Mouse (Mus musculus): ENCODE results near the gene Aadacl2. TPM values are rescaled to one million over a fixed set of nuclear protein-coding genes. Genes with fewer than 3 reads are reported as not detected.

Gene Aadacl2
- not detected in 2 replicates for polyA plus RNA-seq (2016; fragmentation: Nextera tagmentation; extraction: Ambion mirVana)

- H3K4me2 ChIP-seq, result no peak within 1 kb of the TSS
- ATAC-seq, result no peak
- no peaks in the 10 kb centered on the region for H3K9me3 ChIP-seq (replicated peaks)
- no peak within 1 kb of the TSS for H3K9ac ChIP-seq
- no peak within 1 kb of the TSS for H3K4me3 ChIP-seq
- 53% methylated on average over 1 of the region's 1 CpGs for WGBS (ENCODE audit: insufficient replicate concordance)
- no peaks in the 10 kb centered on the region for H3K4me1 ChIP-seq
- H3K27me3 ChIP-seq (replicated peaks), result no peaks in the 10 kb centered on the region
- no peak within 1 kb of the TSS for H3K27ac ChIP-seq
- no peaks in the 10 kb centered on the region for H3K36me3 ChIP-seq
Observed at GRCm38 (mm10) chr3:60006443-60006842, at the start of gene Aadacl2. Gene Aadacl2 (plus strand): TSS chr3:60006743.

GRCm38 (mm10) chr3:59970891-59971290 lies 35.7 kb upstream of the Aadacl2 start:
- Histone ChIP-seq H3K9me3 (replicated peaks) (no peaks in the 10 kb centered on the region), H3K4me2 (no peak overlapping the region), H3K36me3 (no peaks in the 10 kb centered on the region), H3K4me3 (no peak overlapping the region), H3K4me1 (no peaks in the 10 kb centered on the region), H3K27ac (no peak overlapping the region), H3K9ac (no peak overlapping the region), H3K27me3 (replicated peaks) (no peaks in the 10 kb centered on the region)
- WGBS (ENCODE audit: insufficient replicate concordance), result 74% methylated on average over 5 of the region's 5 CpGs
- ATAC-seq, result no peak

GRCm38 (mm10) chr3:59974591-59974990 lies 32.0 kb upstream of the Aadacl2 start:
- Histone ChIP-seq H3K4me2 (no peak overlapping the region), H3K27me3 (replicated peaks) (no peaks in the 10 kb centered on the region), H3K27ac (no peak overlapping the region), H3K4me3 (no peak overlapping the region), H3K4me1 (no peaks in the 10 kb centered on the region), H3K9me3 (replicated peaks) (no peaks in the 10 kb centered on the region), H3K9ac (no peak overlapping the region), H3K36me3 (no peaks in the 10 kb centered on the region)
- no peak for ATAC-seq

GRCm38 (mm10) chr3:60003622-60004021 lies 2.9 kb upstream of the Aadacl2 start:
- no peaks in the 10 kb centered on the region for H3K36me3 ChIP-seq
- ATAC-seq, result no peak
- no peaks in the 10 kb centered on the region for H3K27me3 ChIP-seq (replicated peaks)
- no peaks in the 10 kb centered on the region for H3K9me3 ChIP-seq (replicated peaks)
- no peak overlapping the region for H3K27ac ChIP-seq
- H3K4me2 ChIP-seq, result no peak overlapping the region
- no peaks in the 10 kb centered on the region for H3K4me1 ChIP-seq
- no peak overlapping the region for H3K4me3 ChIP-seq
- no peak overlapping the region for H3K9ac ChIP-seq

- Histone ChIP-seq H3K9me3 (replicated peaks) (no peaks in the 10 kb centered on the region), H3K27ac (no peak within 1 kb of the TSS), H3K9ac (no peak within 1 kb of the TSS), H3K4me3 (no peak within 1 kb of the TSS), H3K36me3 (no peaks in the 10 kb centered on the region), H3K4me1 (no peaks in the 10 kb centered on the region), H3K27me3 (replicated peaks) (no peaks in the 10 kb centered on the region), H3K4me2 (no peak within 1 kb of the TSS)
- 55% methylated on average over 1 of the region's 1 CpGs for WGBS (ENCODE audit: insufficient replicate concordance)
- ATAC-seq, result no peak
Observed at GRCm38 (mm10) chr3:60025417-60025816, 18.9 kb downstream of the Aadacl2 start, which contains the start of gene Aadac. Gene Aadac (plus strand): TSS chr3:60025717.

- H3K4me3 ChIP-seq, result peak overlapping the region; percentile 13; the same call in 1 of the 2 replicates
- no peak for ATAC-seq
Observed at GRCm38 (mm10) chr3:60031511-60031910, 25.0 kb downstream of the Aadacl2 start.

GRCm38 (mm10) chr3:60046221-60046913 lies 39.8 kb downstream of the Aadacl2 start:
- Histone ChIP-seq H3K36me3 (no peaks in the 10 kb centered on the region), H3K4me2 (no peak overlapping the region), H3K9me3 (replicated peaks) (no peaks in the 10 kb centered on the region), H3K27me3 (replicated peaks) (no peaks in the 10 kb centered on the region), H3K9ac (no peak overlapping the region), H3K4me1 (no peaks in the 10 kb centered on the region), H3K27ac (no peak overlapping the region), H3K4me3 (no peak overlapping the region)
- no peak for ATAC-seq
- WGBS (ENCODE audit: insufficient replicate concordance), result 68% methylated on average over 3 of the region's 3 CpGs

More at GRCm38 (mm10) chr3:60031511-60031910, 25.0 kb downstream of the Aadacl2 start:
- WGBS (ENCODE audit: insufficient replicate concordance), result 64% methylated on average over 4 of the region's 4 CpGs
- Histone ChIP-seq H3K36me3 (no peaks in the 10 kb centered on the region), H3K9ac (no peak overlapping the region), H3K9me3 (replicated peaks) (no peaks in the 10 kb centered on the region), H3K27me3 (replicated peaks) (no peaks in the 10 kb centered on the region), H3K27ac (no peak overlapping the region), H3K4me2 (no peak overlapping the region), H3K4me1 (no peaks in the 10 kb centered on the region)

GRCm38 (mm10) chr3:60053231-60053927 lies 46.8 kb downstream of the Aadacl2 start:
- Histone ChIP-seq H3K4me2 (no peak overlapping the region), H3K27me3 (replicated peaks) (no peaks in the 10 kb centered on the region), H3K9me3 (replicated peaks) (no peaks in the 10 kb centered on the region), H3K4me3 (no peak overlapping the region), H3K4me1 (no peaks in the 10 kb centered on the region), H3K36me3 (no peaks in the 10 kb centered on the region), H3K9ac (no peak overlapping the region), H3K27ac (no peak overlapping the region)
- ATAC-seq, result no peak
- 48% methylated on average over 3 of the region's 3 CpGs for WGBS (ENCODE audit: insufficient replicate concordance)

- H3K27ac ChIP-seq, result no peak overlapping the region
- no peaks in the 10 kb centered on the region for H3K9me3 ChIP-seq (replicated peaks)
- no peak overlapping the region for H3K4me3 ChIP-seq
- no peaks in the 10 kb centered on the region for H3K4me1 ChIP-seq
- H3K27me3 ChIP-seq (replicated peaks), result no peaks in the 10 kb centered on the region
- H3K36me3 ChIP-seq, result no peaks in the 10 kb centered on the region
- ATAC-seq, result no peak
- WGBS (ENCODE audit: insufficient replicate concordance), result 72% methylated on average over 2 of the region's 2 CpGs
- H3K9ac ChIP-seq, result no peak overlapping the region
- no peak overlapping the region for H3K4me2 ChIP-seq
Observed at GRCm38 (mm10) chr3:60053931-60054330, 47.4 kb downstream of the Aadacl2 start.

GRCm38 (mm10) chr3:60056451-60056850 lies 49.9 kb downstream of the Aadacl2 start:
- H3K9me3 ChIP-seq (replicated peaks), result no peaks in the 10 kb centered on the region
- H3K4me3 ChIP-seq, result no peak overlapping the region
- ATAC-seq, result no peak
- H3K36me3 ChIP-seq, result no peaks in the 10 kb centered on the region
- no peak overlapping the region for H3K4me2 ChIP-seq
- no peak overlapping the region for H3K27ac ChIP-seq
- H3K27me3 ChIP-seq (replicated peaks), result no peaks in the 10 kb centered on the region
- WGBS (ENCODE audit: insufficient replicate concordance), result 26% methylated on average over 3 of the region's 3 CpGs
- H3K4me1 ChIP-seq, result no peaks in the 10 kb centered on the region
- H3K9ac ChIP-seq, result no peak overlapping the region

GRCm38 (mm10) chr3:60057070-60057808 lies 50.7 kb downstream of the Aadacl2 start:
- Histone ChIP-seq H3K9ac (no peak overlapping the region), H3K4me3 (no peak overlapping the region), H3K27ac (no peak overlapping the region), H3K9me3 (replicated peaks) (no peaks in the 10 kb centered on the region), H3K4me1 (no peaks in the 10 kb centered on the region), H3K36me3 (no peaks in the 10 kb centered on the region), H3K27me3 (replicated peaks) (no peaks in the 10 kb centered on the region), H3K4me2 (no peak overlapping the region)
- 56% methylated on average over 2 of the region's 2 CpGs for WGBS (ENCODE audit: insufficient replicate concordance)
- no peak for ATAC-seq

GRCm38 (mm10) chr3:60057809-60058082 lies 51.2 kb downstream of the Aadacl2 start:
- H3K9ac ChIP-seq, result no peak overlapping the region
- H3K4me3 ChIP-seq, result no peak overlapping the region
- ATAC-seq, result no peak
- no peaks in the 10 kb centered on the region for H3K36me3 ChIP-seq
- H3K4me1 ChIP-seq, result no peaks in the 10 kb centered on the region
- no peaks in the 10 kb centered on the region for H3K9me3 ChIP-seq (replicated peaks)
- H3K4me2 ChIP-seq, result no peak overlapping the region
- no peaks in the 10 kb centered on the region for H3K27me3 ChIP-seq (replicated peaks)
- no peak overlapping the region for H3K27ac ChIP-seq
- 50% methylated on average over 1 of the region's 1 CpGs for WGBS (ENCODE audit: insufficient replicate concordance)
